Mouse (Mus musculus): ENCODE measurements at regions not wholly inside any gene's neighbourhood (a gene's known extent, or its start where the extent isn't known, plus 50 kb on each side); places are given as distances from the start of the nearest gene placed in this dataset.

DNA sequence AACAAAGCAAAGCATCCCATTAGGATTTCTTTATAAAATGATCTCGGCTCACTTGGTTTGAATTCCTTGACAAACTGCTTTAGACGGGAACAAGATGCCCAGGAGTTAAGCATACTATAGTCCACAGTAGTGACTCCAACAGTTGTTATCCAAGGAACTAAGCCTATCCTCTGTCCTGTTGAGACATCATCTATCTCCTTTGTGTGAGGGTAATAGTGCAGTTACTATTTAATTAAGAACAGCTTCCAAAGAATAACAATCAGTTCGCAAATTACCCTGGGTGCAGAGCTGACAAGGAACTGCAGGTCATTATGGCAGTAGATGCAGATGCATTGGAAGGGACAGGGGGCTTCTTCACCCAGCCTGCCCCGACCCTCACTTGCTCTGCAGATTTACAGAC, 115.7 kb upstream of the Slc24a5 start:
- no peak for DNase-seq (ENCODE audit: low spot score)

DNA sequence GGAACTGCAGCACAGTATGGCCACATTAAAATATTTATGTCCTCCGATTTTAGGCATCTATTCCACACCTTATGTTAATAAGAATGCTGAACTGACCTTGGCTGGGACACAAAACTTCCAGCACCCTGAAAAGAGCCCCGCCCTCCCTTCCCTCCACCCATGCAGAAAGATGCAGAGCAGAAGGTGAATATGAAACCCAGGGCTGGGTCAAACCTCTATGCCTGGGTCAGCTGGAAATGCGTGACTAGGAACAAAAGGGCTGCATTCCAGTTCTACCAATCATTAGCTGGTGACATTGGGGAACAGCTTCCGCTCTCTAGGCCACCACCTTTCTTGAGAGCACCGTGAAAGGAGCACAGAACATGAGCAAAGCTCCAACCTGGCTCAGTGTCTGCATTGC, 114.9 kb upstream of the Slc24a5 start:
- DNase-seq (ENCODE audit: low spot score): no peak

DNA sequence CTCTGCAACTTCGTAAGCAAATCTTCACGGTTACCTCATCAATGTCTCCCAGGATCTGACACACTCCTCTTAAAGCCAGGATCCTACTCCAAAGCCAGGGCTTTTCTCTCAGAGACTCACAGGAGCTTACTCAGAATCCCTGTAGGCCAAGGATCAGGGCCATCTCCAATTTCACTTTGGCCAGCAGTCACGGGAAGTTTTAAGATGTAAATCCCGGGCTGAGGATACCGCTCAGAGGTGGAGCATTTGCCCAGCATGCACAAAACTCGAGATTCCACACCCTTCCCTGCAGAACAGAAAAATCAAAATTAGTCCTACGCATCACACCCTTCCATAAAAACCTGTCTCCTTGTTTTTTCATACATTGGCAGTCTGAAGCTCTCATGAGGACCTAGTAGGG, 112.1 kb upstream of the Slc24a5 start:
- no peak for DNase-seq (ENCODE audit: low spot score)

DNA sequence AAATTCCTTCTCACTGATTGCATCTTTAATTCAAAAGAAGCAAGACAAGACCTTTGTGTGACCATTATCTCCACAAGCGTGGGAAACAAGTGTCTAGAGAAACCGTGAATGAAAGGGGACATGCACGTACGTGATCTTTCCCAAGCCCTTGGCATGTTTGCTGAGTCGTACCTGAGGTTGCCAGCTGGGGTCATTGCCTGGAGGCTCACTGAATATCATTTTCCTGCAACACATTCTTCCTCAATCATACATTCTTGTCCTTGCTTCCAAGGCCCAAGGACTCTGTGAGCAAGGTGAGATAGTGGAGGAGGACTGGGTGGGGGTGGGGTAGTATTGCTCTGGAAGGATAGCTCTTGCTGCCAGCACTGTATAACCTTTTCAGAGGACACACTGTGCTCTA, 108.5 kb upstream of the Slc24a5 start:
- DNase-seq (ENCODE audit: low spot score): no peak

DNA sequence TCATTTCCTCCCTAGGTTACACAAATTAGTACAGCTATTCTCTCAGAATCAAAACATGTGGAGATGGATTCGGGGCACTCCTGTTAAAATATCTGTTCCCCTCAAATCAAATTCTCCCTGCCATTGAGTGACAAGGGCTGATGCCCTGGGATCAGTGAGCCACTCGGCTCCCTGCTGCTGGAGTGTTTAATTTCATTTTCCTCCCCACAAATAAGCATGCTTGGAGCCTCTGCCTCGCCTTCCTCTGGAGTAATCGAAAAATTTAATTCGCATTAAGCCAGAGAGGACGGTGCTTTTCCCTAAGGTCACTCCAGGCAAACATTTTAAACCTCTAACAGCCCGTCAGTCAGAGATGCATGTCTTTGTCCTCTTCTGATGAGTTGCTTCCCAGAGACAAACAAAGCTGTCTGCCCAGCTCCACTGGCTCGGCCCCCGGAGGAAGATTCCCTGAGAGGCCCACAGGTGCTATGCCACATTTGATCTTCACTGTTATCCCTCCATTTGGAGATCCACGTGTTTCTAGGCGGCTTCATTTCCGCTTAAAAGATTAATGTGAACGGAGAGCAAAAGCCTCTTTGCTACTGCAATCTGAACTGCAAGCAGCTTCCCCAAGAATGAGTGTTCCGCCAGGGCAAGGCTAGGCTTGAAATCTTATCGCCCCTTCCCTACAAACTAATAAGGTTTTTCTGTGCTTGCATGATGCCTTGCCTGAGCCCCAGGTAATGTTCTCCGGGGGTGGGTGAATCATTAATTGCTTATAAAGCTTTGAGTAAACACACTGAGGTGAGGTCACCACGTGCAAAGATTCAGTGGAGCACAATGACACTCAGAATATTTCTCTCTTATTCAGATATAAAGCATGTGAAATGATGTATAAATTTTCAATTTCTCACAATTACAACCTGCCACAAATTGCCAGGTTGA, 95.8 kb upstream of the Slc24a5 start:
- DNase-seq (ENCODE audit: low spot score): no peak

DNA sequence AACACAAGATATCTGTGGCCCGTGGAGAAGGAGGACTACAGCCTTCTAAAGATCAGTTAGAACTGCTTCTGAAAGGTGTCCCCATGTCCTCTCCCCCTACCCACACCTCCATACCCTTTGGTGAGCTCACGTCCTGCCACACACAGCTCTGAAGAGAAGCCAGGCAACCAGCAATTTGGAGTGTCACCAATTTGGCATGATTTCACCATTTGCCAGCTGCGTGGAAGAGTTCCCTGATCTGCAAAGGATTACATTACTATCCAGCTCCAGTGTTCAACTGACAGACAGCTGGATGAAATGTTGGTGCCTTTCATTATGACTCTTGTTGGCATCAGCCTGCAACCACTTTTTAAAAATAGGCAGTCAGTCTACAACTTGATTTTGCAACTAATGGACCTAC, 92.8 kb upstream of the Slc24a5 start:
- no peak for DNase-seq (ENCODE audit: low spot score)

DNA sequence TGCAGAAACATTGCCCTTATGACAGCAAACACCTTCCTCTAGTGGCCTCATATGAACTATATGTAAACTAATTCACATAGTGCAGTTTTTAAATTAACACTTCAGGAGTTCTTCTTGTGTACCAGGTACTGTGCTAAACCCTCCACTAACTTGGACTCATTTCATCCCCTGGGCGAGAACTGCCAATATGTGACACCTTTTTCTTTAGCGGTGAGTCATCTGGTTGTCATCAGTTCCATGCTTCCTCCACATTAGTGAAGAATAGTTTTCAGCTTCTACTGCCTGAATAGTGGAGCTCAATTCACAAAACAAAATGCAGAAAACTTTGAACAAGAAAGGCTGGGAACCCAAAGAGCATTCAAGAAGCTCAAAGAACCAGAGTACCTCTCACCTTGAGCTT, 76.9 kb upstream of the Slc24a5 start:
- DNase-seq (ENCODE audit: low spot score): no peak

DNA sequence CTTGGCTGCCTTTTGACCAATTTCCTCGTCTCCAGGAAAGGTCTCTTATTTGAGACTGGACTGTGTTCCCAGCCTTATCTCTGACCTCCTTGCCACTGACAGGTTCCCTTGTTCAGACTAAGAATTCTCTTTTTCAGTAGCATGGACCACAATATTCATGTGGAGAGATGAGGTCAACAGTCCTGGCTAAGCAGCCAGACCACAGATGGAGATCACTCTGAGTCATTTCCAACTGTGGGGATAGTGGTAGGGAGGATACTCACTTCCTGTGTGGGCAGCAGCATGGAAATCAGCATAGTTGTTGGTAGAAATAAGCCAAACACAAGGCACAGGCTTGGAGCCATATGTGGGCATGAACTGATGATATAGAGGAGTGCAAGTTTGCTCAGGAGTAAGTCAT, 52.9 kb upstream of the Slc24a5 start:
- DNase-seq (ENCODE audit: low spot score): no peak

DNA sequence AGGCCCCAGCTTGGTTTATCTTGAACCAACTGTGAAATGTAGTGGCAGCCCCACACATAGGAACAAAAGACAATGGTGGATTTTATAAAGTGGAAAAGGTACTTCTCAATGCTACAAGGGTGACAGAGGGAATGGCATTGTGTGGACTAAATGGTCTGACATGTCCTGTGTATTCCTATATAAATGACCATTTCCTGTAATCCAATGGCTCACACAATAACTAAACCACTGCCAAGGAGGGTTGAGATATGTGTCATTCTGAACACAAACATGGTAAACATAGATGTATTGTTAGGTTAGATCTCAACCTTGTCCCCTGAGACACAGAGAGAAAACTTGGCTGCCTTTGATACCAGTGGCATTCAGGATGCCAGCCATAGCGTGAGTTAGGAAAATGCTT, 51.0 kb upstream of the Slc24a5 start:
- DNase-seq (ENCODE audit: low spot score): no peak
